Mouse (Mus musculus) bone marrow macrophage, adult 2 months (primary cell): ENCODE measurements at regions not wholly inside any gene's neighbourhood (a gene's known extent, or its start where the extent isn't known, plus 50 kb on each side); places are given as distances from the start of the nearest gene placed in this dataset.

Source experiments
- CTCF ChIP-seq: IDR thresholded peaks from 2 replicates; pipeline ENCODE4 v1.5.1; 2012; ENCODE audit warnings: low read depth, mild to moderate bottlenecking, low read length, moderate library complexity
- POLR2A ChIP-seq: IDR thresholded peaks from 2 replicates; pipeline ENCODE4 v1.6.1; 2012; ENCODE audit warnings: mild to moderate bottlenecking, low read depth, low read length, borderline replicate concordance

- TF ChIP-seq POLR2A (no peak), CTCF (no peak)
Measured at GRCm38 (mm10) chr13:90233986-90234385, 144.6 kb upstream of the Xrcc4 start.
